Mouse (Mus musculus): Measurements from ENCODE around the gene 9930111J21Rik2.
"Not testable (repeated sequence)": the region's sequence is repeated elsewhere in the genome, so short reads cannot be mapped to it uniquely, and the experiment has no call there.

The 9930111J21Rik2 gene

GRCm38 (mm10) chr11:49051093-49051891 is at the start of gene 9930111J21Rik2:
Gene 9930111J21Rik2 (minus strand): TSS chr11:49051242.
- DNase-seq: not testable (repeated sequence)

GRCm38 (mm10) chr11:49100409-49100808 is 49.4 kb upstream of the 9930111J21Rik2 start:
- DNase-seq: no peak

- no peak for DNase-seq
Measured at GRCm38 (mm10) chr11:49095367-49095766, 44.3 kb upstream of the 9930111J21Rik2 start.

- no peak for DNase-seq
Measured at GRCm38 (mm10) chr11:49093861-49094660, 43.0 kb upstream of the 9930111J21Rik2 start.

- DNase-seq: no peak
Measured at GRCm38 (mm10) chr11:49092786-49093185, 41.7 kb upstream of the 9930111J21Rik2 start.

- DNase-seq: no peak
Measured at GRCm38 (mm10) chr11:49092053-49092586, 41.1 kb upstream of the 9930111J21Rik2 start.

- no peak for DNase-seq
Measured at GRCm38 (mm10) chr11:49091171-49091570, 40.1 kb upstream of the 9930111J21Rik2 start.

GRCm38 (mm10) chr11:49090551-49090950 is 39.5 kb upstream of the 9930111J21Rik2 start:
- no peak for DNase-seq

- no peak for DNase-seq
Measured at GRCm38 (mm10) chr11:49089735-49090507, 38.9 kb upstream of the 9930111J21Rik2 start.

GRCm38 (mm10) chr11:49088990-49089652 is 38.1 kb upstream of the 9930111J21Rik2 start:
- no peak for DNase-seq

GRCm38 (mm10) chr11:49087830-49088616 is 37.0 kb upstream of the 9930111J21Rik2 start:
- no peak for DNase-seq

GRCm38 (mm10) chr11:49086858-49087361 is 35.9 kb upstream of the 9930111J21Rik2 start:
- DNase-seq: no peak

GRCm38 (mm10) chr11:49084875-49085274 is 33.8 kb upstream of the 9930111J21Rik2 start:
- no peak for DNase-seq

- no peak for DNase-seq
Measured at GRCm38 (mm10) chr11:49084385-49084784, 33.3 kb upstream of the 9930111J21Rik2 start.

GRCm38 (mm10) chr11:49083808-49084207 is 32.8 kb upstream of the 9930111J21Rik2 start:
- DNase-seq: no peak

GRCm38 (mm10) chr11:49083146-49083545 is 32.1 kb upstream of the 9930111J21Rik2 start:
- no peak for DNase-seq

GRCm38 (mm10) chr11:49081886-49082285 is 30.8 kb upstream of the 9930111J21Rik2 start:
- no peak for DNase-seq

- no peak for DNase-seq
Measured at GRCm38 (mm10) chr11:49081356-49081755, 30.3 kb upstream of the 9930111J21Rik2 start.

- no peak for DNase-seq
Measured at GRCm38 (mm10) chr11:49080636-49081035, 29.6 kb upstream of the 9930111J21Rik2 start.

GRCm38 (mm10) chr11:49078719-49079118 is 27.7 kb upstream of the 9930111J21Rik2 start:
- no peak for DNase-seq

GRCm38 (mm10) chr11:49077012-49077411 is 26.0 kb upstream of the 9930111J21Rik2 start:
- DNase-seq: no peak
